Mouse (Mus musculus): ENCODE measurements around the gene Galntl6.

DNA sequence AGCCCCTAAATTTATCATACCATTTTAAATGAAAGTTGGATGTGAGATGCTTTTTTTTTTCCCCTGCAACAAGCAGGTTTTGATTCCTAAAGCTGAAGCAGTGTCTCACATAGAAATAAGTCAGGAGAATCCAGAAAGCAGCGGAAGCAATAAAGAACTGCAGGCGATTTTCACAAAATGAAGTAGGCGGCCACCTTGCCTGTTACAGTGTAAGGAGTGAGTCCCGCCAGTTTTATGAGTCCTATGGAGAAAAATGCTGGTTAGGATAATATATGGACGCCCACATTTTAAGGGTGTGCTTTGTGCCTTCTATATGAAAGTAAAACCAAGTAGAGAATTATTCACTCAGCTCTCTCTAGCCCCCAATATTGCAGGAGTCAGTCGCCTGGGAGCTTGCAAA lies 827.5 kb downstream of the Galntl6 start:
- no peak for TF ChIP-seq POLR2A (IDR thresholded peaks at IDR 0.05; ENCODE audit: control insufficient read depth, extremely low read depth, insufficient read depth, low read length, poor library complexity)
- TF ChIP-seq CTCF (IDR thresholded peaks at IDR 0.05; ENCODE audit: borderline replicate concordance, control insufficient read depth, extremely low read depth, insufficient read depth, low read length, poor library complexity) = no peak

Data from thymus, adult 2 months (tissue).